Mouse (Mus musculus) right cerebral cortex, postnatal 4 days (tissue): Measurements from ENCODE around the gene Aldh1l1.
A peak's percentile ranks its signal among the peaks of the same experiment; 100 is the strongest.

Experiments used
- DNase-seq: peaks from one replicate; pipeline ENCODE4 v3.0.0-alpha.2; 2022

Aldh1l1 gene

GRCm38 (mm10) chr6:90486176-90486921 is at the start of gene Aldh1l1:
Gene Aldh1l1 (plus strand): TSS chr6:90486427.
- DNase-seq: no peak

DNA sequence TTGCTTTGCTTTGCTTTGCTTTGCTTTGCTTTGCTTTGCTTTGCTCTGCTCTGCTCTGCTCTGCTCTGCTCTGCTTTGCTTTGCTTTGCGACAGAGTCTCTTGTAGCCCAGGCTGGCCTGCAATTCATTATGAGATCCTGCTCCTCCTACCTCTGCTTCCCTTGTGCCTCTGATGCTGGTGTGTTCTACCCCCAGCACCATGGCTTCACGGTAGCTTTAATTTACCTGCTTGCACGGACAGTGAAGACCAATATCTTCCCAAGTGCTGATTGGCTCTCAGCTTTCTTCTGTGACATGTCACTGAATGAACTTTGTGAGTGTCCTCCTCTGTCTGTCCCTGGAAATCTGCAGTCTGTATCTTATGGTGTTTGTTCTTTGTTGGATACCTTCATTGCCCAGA is 49.2 kb upstream of the Aldh1l1 start:
- DNase-seq: no peak

GRCm38 (mm10) chr6:90446883-90447282 is 39.3 kb upstream of the Aldh1l1 start:
- DNase-seq: peak; percentile 58

DNA sequence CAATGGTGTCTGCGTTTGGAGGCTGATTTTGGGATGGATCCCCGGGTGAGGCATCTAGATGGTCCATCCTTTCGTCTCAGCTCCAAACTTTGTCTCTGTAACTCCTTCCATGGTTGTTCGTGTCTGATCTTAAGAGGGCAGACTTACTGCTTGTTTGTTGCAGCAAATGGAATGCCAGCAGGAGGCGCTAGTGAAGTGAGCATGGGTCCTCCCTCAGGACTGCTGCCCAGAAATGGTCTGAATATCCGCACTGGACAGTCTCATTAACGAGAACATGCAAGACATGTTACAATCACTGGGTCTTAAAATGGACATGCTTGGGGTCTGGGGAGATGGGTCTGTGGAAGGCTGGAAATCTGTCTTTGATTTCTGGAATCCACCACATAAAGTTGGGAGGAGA is 36.0 kb upstream of the Aldh1l1 start:
- DNase-seq: peak; percentile 84

DNA sequence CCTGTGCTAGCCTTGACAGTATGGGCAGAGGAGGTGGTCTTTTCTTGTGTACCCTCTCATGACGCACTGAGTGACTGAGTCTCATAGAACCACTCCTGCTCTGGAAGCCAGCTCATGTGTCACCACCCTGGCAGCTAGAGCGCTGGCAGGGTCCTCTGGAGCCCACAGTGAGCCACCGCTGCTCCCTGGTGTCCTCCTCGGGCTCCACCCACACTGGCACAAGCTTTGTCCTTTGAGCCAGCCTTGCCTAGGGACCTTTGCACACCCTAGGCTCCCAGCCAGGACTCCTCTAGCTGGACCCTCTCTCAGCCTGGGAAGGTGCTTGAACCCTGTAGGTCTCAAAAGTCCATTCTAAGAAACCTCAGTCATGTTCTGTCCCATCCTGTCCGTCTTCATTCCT is 35.5 kb upstream of the Aldh1l1 start:
- DNase-seq: peak; percentile 40

DNA sequence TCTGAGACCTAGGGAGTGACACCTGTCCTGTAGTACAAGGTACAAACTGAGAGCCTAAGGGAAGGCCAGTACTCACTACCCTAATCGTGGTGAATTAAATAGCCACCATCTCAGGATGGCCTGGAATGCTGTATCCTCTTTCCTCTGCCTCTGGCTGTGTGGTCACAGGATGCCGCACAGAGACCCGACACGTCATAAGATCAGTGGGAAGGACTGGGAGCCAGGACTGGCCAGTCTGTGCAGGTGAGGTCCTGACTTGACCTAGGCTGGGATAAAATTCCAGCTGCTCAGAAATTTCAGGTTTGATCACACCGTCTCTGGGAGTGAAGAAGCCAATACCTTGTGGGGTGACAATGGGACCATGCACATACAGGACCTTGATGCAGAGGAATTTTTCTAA is 34.7 kb upstream of the Aldh1l1 start:
- DNase-seq: no peak

GRCm38 (mm10) chr6:90452603-90453002 is 33.6 kb upstream of the Aldh1l1 start:
- DNase-seq: no peak

DNA sequence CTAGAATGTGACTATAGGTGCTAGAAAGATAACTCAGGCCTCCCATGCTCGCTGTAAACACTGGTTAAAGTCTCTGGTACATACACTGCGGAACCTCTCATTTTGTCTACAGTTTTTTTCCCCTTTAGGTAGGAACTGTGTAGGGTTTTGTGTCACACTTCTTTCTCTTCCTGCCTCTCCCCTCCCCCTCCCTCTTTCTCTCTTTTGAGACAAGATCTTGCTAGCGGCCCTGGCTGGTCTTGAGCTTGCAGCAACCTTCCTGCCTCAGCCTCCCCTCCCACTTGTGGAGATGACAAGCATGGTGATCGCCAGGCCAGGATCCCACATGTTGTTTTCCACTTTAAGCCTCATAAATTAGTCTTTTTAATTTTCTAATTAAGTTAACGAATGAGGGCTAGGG is 32.5 kb upstream of the Aldh1l1 start:
- DNase-seq: no peak

GRCm38 (mm10) chr6:90457421-90457820 is 28.8 kb upstream of the Aldh1l1 start:
- no peak for DNase-seq

DNA sequence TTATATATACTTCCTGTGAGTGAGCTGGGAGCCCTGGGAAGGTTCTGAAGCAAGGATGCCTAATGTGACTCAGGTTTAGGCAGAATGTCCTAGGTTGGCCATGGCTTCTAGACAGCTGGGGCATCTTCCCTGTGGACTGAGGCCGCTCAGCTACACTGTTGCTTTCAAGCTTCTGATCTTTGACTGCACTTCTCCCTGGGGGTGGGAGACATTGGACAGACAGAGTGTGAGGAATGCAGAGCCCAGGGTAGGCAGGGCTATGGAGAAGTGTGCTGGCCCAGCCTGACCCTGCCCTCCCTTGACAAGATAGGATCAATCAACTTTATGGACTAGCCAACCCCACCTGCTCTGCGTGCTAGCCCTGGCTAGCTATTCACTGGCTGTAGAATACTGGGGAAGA is 25.0 kb upstream of the Aldh1l1 start:
- DNase-seq: no peak

GRCm38 (mm10) chr6:90461771-90462170 is 24.5 kb upstream of the Aldh1l1 start:
- DNase-seq: no peak

GRCm38 (mm10) chr6:90462181-90462706 is 24.0 kb upstream of the Aldh1l1 start, which contains the start of gene Klf15:
Gene Klf15 (plus strand): TSS chr6:90462576.
- peak; percentile 72 for DNase-seq

- peak; percentile 33 for DNase-seq
Observed at GRCm38 (mm10) chr6:90462841-90463227, 23.4 kb upstream of the Aldh1l1 start.

GRCm38 (mm10) chr6:90463228-90463862 is 22.9 kb upstream of the Aldh1l1 start:
- DNase-seq: peak; percentile 67

DNA sequence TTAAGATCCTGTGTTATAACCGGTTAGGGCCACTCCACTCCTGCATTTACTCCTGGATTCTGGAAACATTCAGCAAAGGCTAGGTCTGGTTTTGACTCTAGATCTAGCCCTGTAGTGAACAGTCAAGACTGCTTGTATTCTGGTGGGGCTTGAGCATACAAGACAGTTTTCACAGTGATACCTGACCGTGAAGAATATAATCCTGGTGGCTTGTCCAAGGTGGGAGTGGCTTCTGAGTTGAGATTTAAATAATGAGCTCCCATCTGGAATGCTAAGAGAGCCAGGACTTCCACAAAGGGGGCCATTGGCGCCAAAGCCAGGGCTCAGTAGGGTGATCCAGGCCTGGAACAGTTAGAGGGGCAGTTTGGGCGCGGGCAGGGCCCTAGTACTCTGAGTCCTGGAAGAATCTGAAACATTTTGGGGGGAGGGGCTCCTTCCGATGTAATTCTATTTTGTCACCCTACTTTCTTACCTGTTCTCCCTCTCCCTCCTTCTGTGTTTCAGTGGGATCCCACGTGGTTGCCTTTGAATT is 22.3 kb upstream of the Aldh1l1 start:
- DNase-seq: no peak

GRCm38 (mm10) chr6:90465028-90465640 is 21.1 kb upstream of the Aldh1l1 start:
- no peak for DNase-seq

DNA sequence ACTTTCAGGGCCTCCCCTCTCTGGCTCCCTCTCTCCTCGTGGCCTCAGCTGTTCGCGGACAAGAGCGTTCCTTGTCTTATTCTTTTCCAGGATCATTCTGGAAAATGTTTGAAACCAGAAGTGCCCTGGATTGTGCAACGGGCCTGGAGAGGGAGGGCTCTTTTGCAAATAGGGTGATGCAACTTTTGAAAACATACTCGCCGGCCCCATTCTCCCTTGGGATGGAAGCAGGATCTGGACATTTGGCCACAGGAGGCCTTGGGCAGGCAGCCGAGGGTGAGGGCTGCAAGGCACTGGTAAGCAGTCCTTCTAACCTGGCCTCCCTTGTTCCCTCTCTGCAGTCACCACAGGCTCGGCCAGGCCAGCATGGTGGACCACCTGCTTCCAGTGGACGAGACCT is 20.1 kb upstream of the Aldh1l1 start:
- no peak for DNase-seq

GRCm38 (mm10) chr6:90466847-90467410 is 19.3 kb upstream of the Aldh1l1 start:
- no peak for DNase-seq

GRCm38 (mm10) chr6:90468216-90468615 is 18.0 kb upstream of the Aldh1l1 start:
- no peak for DNase-seq

GRCm38 (mm10) chr6:90469041-90469440 is 17.2 kb upstream of the Aldh1l1 start:
- DNase-seq: no peak

DNA sequence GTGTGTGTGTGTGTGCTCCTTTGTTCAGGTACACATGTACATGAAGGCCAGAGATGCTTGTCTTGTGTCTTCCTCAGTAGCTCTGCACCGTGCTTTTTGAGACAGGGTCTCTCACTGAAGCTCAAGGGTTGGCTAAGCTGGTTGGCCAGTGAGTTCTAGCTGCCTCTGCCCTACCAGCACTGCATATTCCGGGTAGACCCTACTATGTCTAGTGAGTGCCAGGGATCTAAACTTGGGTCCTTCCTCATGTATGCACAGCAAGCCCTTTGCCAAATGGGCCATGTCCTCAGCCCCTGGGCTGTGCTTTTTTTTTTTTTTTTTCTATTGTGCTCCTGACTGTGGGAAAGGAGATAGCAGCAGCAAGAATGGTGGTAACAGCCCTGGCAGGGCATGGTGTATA is 16.0 kb upstream of the Aldh1l1 start:
- no peak for DNase-seq

GRCm38 (mm10) chr6:90470947-90471541 is 15.2 kb upstream of the Aldh1l1 start:
- peak; percentile 32 for DNase-seq

DNA sequence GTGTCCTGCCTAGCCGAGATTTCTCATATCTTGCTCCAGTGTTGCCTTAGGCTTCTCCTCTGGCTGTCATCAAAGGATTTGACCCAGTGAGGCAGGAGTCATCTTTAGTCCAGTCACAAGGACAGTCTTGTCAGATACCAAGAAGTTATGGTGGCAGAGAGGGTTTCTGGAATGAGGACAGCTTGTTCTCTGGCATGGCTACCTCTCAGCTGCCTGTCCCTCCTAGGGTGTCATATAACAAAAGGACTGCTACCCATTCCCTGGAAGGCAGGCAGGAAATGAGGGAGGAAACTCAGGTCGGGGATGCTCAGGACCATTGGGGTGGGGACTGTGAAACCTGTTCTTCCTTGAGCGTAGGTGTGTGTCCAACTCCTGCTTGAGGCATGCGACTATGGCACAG is 14.1 kb upstream of the Aldh1l1 start:
- DNase-seq: no peak
